Mouse (Mus musculus): ENCODE results near the gene Cfdp1.
A peak's percentile ranks its signal among the peaks of the same experiment; 100 is the strongest.

Gene Cfdp1

DNA sequence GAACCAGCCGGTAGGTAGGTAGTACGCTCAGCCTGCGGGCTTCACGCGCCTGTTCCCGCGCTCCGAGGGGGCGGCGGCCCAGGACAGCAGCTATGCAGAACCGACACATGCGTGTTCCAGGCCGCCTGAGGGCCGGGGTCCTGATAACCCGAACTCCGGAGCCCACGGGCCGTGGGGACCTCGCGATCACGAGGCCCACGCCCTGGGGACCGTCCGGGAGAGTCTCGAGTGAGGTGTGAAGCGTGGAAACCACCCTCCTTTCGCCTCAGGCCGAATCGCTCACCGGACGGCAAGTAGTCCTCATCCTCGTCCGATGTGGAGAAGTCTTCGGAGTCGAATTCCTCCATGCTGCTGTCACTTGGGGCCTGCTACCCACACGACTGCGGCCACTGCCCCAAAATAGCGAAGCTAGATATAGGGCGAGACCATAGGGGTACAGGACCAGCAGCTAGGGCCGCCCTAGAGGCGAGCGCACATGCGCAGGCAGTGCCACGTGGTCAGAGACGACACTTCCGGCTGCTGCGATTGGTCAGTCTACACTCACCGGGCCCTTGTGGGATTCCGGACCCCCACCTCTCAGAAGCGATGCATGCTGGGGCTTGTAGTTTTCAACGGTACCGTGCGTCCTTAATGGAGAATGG lies at the start of gene Cfdp1:
Cfdp1 (minus strand) TSS at position 431 of the 641 bp plus-strand sequence.
- peak; percentile 98 for DNase-seq (ENCODE audit: low read depth, low spot score)

DNA sequence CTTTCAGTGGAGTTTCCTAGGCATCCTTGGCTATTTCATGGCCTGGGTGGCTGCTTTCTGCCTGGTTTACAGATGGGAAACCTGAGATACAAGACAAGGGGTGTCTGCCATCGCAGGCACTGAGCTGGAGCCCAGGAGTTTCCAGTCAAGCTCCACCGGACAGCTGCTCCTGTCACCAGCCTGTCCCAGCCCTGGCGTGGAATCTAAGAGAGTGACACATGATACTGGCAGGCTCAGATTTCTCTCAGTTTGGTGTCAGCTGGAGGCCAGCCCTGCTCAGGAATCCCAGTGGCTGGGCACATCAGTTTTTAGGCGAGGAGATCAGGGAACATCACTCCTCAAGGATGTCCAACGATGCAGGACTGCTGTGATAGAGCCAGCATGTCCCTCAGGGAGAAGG lies 48.0 kb upstream of the Cfdp1 start:
- DNase-seq (ENCODE audit: low read depth, low spot score), result no peak

DNA sequence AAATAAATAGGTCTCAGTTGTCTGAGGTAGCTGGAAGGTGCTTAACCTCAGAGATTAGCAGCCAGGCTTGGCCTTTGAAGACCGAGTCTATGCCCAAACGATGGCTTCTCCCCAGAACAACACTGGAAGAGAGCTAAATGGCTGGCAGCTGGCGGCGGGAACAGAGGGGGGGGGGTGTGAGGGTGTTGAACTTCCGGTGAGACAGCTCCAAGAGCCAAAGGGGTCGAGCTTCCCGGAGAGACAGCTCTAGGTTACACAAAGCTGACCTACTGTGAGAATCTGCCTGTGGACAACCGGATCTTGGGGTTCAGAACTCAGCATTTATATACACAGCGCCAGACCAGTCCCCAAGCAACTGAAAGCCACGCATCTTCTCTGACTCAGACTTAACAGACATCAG lies 44.5 kb upstream of the Cfdp1 start:
- DNase-seq (ENCODE audit: low read depth, low spot score), result no peak

DNA sequence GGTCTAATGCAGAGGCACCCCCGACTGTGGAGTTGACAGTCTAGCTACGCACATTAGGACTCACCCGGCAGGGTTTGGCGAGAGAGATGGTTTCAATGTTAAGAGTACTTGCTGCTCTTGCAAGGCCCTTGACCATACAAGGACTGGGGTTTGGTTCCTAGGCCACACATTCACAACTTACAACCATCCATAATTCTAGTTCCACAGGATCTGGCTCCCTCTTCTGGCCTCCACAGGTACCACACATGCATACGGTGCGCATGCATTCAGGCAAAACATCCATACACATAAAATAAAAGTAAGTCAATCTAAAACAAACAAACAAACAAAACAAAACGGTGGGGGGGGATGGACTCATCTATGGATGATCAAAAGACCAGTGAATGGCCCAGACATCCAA lies 40.9 kb upstream of the Cfdp1 start:
- DNase-seq (ENCODE audit: low read depth, low spot score), result no peak

DNA sequence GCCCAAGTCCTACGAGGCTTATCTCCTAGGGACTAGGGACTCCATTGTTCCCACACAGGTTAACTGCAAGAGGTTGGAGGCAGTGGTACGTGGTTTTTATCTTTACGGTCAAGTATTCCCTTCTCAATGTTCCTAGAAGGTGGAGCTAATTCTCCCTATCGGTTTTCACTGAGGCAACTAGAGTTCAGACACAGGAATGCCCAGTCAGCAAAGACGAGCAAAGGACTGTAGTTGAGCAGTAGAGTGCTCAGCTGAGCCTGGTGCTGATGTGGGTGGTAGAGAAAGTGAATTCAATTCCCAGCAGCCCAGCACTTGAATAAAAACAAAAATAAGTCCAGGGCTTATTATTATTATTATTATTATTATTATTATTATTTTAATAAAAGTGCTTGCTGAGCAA lies 38.5 kb upstream of the Cfdp1 start:
- no peak for DNase-seq (ENCODE audit: low read depth, low spot score)

DNA sequence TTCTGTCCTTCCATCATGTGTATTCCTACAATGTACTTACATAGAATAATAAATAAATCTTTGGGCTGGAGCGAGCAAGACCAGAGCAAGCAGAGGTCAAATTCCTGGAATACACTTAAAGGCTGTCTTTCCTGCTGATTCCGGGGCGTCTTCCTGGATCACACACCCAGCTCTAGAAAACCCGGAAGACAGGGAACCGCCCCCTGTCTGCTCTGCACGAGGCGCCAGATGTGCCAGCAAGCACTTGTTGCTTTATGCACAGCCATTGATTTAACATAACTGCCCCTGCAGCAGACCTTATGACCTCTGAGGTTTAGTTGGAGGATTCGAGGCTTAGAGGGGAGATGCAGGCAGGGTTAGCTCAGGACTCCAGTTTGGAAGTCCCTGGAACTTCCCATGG lies 37.9 kb upstream of the Cfdp1 start:
- DNase-seq (ENCODE audit: low read depth, low spot score), result no peak

DNA sequence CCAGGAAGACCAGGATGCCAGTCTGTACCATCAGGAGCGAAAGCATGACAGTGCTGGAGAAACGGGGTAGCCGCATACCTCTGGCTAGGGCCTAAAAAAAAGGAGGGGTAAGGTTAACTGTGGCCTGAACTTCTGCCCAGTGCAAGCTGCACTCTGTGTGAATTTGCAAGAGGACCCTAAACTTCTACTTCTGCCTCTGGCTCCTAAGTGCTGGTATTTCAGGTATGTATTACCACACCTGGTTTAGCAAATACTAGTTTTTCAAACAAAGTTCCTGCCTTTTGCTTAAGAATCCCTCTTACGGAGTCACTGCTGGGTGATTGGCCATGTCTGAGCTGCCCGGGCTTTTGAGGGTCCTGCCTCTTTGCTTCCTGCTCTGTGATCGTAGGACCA lies 36.8 kb upstream of the Cfdp1 start:
- no peak for DNase-seq (ENCODE audit: low read depth, low spot score)

DNA sequence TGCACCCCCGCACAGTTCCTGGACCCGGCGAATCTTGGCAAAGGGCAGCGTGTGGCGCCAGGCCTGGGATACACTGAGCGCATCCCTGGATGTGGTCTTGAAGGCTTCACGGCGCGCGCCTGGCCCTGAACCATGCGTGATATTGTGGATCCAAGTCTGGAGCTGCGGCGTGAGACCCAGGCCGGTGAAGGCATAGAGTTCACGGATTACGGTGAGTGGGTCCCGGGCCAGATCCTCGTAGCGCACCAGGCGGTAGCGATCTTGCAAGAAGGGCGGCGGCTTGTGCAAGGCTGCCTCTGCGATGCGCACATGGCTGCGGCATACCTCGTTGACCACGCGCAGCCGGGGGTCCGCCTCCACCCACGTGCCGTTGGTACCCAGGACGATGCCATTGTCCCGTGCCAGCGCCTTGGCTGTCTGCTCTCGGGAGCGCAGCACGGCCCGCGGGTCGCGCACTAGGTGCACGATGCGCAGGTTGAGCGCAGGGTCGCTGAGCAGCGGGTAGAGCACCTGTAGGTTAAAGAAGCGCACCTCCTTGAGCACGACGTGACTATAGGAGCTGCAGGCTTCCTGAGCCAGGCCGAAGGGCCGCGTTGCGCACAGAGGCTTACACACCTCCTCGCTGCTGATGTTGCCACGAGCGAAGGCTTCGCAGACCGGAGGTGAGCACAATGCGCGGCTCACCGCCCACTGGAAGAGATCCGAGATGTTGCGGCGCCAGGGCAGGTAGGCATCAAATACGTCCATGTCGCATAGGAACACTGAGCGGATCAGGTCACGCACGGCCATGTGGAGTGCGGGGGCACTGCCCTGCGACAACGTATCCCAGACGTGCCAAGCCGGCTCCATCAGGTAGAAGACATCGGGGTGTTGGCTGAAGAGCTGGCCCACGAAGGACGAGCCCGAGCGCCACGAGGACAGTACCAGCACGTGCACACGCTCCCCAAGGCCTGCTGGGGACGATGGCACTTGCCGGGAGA lies 36.1 kb upstream of the Cfdp1 start:
- DNase-seq (ENCODE audit: low read depth, low spot score), result peak; percentile 47

DNA sequence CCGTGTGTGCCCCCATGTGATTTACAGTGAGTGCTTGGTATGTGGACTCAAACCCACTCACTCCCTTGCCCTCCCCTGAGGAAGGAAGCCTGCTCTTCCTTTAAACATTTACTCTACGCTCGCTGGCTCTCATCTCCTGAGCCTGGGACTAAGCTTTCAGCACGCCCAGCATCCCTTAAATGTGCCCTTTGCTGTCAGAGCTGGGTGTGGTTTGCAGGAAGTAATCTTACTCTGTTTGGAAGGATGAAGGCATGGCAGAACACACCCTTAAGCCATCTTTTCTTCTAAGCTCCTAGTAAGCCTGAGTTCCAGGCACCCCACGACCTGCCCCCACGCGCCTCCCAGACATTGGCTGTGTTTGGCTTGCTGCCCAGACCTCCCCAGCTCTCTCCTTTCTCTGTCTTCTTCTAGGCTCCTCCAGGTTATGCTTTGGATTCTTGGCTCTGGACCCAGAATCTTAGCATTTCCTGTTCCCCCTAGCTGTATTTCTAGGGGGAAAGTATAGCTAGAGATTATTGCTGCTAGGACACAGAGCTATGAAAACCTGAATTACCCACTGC lies 34.1 kb upstream of the Cfdp1 start:
- peak; percentile 40 for DNase-seq (ENCODE audit: low read depth, low spot score)

DNA sequence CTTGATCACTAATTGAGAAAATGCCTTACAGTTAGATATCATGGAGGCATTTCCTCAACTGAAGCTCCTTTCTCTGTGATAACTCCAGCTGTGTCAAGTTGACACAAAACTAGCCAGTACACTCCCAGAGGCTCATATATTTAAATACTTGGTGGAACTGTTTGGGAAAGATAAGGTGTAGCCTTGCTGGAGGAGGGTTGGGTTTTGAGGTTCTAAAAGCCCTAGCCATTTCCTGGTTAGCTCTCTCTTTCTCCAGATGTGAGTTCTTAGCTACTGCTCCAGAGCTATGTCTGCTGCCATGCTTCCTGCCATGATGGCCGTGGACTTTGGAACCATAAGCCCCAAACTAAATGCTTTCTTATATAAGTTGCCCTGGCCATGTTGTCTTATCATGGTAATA lies 33.4 kb upstream of the Cfdp1 start:
- DNase-seq (ENCODE audit: low read depth, low spot score), result no peak

DNA sequence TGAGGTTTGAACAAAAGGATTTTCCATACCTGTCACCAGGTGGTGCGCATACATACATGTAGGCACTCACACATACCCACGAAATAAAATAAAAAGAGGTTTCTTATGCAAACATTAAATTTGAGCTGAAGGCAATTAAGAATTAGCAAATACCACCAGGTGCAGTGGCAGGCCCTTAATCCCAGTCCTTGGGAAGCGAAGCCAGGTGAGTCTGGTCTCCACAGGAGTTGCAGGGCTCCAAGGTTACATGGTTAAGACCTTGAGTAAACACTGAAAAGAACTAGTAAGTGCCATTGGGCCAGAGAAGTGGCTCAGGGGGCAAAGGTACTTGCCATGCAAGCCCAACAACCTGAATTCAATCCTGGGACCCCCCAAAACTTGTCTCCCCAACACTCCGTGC lies 29.5 kb upstream of the Cfdp1 start:
- DNase-seq (ENCODE audit: low read depth, low spot score), result no peak

DNA sequence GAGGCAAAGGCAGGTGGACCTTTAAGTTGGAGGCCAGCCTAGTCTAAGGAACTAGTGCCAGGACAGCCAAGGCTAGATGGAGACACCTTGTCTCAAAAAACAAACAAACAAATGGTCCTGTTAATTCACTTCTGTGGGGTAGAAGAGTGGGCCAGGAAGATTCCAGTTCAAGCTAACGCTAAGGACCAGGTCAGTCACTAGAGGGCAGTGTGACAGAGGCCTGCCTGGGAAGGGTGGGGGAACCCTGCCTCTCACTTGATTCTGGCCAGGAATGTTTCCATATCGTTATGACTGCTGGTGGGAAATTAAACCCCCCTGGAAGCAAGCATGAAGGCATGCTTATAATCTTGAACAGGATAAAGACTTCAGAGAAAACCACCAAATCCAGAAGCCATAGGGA lies 27.5 kb upstream of the Cfdp1 start:
- peak; percentile 79 for DNase-seq (ENCODE audit: low read depth, low spot score)

DNA sequence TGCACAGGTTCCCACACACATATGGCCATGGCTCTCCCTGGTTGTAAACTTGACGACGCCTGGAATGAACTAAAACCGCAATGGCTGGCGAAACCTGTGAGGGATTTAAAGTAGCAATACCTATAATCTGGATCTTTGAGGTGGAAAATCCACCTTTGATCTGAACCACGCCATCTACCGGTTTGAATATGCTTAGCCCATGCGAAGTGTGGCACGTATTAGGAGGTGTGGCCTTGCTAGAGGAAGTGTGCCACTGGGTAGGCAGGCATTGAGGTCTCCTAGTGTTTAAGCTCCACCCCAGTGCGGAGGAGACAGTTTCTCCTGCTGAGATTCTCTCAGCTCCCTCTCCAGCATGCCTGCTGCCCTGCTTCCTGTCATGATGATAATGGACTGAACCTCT lies 23.6 kb upstream of the Cfdp1 start:
- DNase-seq (ENCODE audit: low read depth, low spot score), result no peak

DNA sequence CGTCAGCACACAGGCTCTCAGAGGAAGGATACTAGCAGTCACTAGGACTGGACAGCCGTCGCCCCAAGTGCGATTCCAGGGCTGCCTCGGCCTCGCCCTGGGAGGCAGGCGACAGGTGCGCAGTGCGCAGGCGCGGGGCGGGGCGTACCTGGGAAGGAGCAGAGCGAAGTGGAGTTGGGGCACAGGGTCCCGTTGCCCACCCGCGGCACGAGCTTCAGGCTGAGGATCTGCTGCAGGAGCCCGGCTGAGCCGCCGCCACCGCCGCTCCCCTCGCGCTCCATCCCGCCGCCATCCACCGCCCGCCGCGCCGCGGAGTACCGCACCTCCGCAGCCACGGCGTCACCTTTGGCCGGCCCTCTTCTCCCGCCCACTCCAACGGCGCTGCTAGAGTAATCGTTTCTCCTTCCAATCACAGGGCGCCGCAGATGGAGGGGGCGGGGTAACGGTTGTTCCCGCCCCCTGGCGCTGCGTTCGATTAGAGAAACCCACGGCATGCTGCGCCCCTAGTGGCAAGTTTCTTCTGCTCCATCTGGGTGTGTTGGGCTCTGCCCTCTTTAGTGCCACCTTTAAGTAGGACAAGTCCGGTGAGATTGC lies 22.4 kb upstream of the Cfdp1 start, which contains the start of gene Tmem170:
Tmem170 (minus strand) TSS at position 396 of the 594 bp plus-strand sequence.
- DNase-seq (ENCODE audit: low read depth, low spot score), result peak; percentile 99

DNA sequence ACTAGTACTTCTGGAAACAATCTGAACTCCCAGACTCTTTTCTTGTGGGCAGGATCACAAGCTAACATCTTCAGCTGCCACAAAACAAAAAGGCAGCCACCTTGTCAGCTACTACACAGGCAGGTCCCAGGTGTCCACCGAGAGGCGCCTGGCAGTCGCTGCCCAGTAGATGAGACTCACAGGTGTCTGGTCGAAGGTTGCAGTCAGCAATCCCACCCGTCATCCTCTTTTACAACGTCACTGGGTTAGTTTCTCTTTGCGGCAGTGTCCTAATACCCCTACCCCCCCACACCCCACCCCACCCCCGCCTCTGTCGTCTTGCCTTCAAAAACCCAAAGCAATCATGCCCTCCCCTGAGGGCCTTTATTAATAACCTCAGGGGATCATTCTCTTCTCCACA lies 21.7 kb upstream of the Cfdp1 start:
- no peak for DNase-seq (ENCODE audit: low read depth, low spot score)

DNA sequence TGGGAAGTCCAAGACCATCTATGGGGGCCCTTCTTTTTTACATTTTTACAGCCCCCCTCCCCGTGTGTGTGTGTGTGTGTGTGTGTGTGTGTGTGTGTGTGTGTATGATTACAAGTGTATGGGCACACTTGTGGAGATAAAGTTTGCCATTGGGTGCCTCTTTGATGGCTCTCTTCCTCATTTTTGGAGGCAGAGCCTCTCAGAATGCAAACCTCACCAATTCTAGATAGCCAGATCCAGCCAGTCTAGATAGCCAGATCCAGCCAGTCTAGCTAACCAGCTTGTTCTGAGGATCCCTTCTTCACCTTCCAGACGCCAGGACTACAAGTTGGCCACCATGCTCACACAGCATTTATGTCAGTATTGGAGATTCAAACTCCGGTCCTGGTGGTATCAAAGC lies 17.2 kb upstream of the Cfdp1 start:
- no peak for DNase-seq (ENCODE audit: low read depth, low spot score)

DNA sequence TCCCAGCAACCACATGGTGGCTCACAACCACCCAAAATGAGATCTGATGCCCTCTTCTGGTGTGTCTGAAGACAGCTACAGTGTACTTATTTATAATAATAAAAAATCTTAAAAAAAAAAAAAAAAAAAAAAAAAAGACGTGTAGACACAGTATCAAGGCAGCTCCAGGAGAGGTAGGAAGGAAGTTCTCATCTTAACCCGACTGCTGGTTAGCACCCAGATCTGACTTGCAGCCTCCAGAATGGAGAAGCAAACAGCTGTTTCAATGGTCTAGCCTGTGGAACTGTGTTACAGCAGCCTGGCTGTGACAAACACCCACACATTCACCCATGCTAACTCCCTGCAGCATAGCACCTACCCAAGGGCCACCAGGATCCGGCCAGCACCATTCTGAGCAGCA lies 16.3 kb upstream of the Cfdp1 start:
- DNase-seq (ENCODE audit: low read depth, low spot score), result no peak

DNA sequence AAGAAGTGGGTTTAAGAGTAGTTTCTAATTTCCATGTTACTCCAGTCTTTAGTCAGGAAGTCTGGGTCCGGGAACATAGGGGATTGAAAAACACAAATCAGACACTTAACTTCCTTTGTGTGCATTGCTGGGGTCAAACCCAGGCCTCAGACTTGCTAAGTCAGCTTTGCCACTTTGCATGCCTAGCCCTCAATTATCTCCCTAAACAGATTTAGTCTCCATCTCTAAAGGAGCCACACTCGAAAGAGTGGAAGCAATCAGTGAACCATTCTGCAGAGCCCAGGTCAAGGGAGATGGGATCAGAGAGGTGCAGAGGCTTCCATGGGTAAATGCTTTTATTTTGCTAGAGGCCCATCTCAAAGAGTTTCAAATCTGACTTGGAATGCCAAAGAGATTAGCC lies 14.6 kb upstream of the Cfdp1 start:
- no peak for DNase-seq (ENCODE audit: low read depth, low spot score)

DNA sequence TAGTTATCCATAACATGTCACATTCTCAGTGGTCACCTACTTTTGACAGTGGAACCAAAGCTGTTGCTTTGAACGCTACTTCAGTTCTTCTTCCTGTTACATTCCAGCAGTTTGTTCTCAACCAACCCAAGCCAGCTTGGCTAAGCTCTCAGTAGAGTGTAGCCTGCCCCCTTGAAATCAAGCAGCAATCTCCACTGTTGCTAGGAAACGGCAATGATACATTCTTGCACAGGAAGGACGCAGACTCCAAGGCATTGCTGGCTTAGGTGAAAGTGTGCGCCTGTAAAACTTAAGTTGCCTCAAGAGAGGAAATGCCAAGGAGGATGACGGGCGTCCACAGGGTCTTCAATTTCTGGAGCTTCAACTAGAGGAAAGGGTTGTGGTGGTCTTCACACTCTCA lies 11.8 kb upstream of the Cfdp1 start:
- DNase-seq (ENCODE audit: low read depth, low spot score), result peak; percentile 64

DNA sequence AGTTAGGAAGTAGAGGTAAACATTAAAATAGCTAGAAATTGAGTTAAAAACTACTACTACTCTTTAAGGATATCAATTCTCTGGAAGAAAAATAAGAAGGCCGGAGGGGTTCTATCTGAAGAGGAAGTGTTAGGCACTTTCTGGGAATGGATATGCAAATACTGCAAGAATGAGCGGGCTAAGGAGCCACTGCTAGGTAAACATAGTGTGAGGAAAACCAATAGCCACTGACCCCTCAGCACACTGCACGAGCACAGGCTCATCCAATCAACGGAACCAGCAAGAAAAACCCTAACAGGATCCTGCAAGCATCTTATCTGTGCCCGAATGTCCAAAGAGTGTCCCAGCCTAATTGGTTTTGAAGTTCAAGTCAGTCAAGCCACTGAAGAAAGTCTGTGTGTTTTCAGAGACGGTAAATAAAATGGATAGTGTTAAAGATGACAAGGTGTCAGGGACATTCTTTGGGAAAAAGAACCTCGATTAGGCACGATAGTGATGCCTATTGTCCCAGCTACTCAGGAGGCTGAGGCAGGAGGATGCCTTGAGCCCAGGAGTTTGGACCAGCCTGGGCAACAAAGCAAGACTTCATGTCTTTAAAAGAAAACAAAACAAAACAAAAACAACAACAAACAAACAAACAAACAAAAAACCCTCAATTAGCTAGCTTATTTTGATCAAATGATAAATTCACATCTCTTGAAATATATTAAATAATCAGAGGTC lies 11.2 kb upstream of the Cfdp1 start:
- DNase-seq (ENCODE audit: low read depth, low spot score), result no peak

DNA sequence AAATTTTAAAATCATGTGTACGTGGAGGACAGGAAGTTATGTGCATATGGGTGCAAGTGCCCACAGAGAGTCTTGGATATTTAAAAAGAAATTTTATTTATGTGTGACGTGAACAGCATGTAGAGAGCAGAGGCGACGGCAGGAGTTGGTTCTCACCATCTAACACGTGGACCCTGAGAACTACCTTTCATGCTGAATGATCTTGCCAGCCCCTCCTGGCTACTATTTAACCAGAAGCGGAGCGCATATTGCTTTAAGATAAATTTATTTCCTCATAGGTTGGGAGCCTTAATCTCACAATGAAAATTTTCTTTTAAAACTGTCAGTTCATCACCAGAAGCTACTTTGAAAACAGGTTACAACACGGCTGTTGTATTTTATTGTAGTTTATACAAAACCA lies 10.6 kb upstream of the Cfdp1 start:
- no peak for DNase-seq (ENCODE audit: low read depth, low spot score)

DNA sequence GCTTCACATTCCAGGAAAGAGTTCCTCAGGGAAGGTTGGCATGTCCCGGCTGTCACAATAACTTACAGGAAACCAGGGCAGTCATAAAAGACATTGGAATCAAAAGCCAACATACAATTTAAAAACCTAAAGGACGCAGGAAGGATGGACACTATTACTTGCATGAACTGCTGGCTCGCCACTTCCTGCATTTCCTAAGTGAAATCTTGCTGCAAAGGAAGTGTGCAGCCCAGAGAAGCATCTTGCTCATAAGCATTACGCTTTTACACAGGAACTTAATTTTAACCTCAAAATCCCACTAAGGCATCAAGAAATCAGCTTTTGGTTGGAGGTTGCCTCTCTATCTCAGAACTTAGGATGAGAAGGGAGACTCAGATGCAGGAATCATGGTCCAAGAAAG lies 9.2 kb upstream of the Cfdp1 start:
- no peak for DNase-seq (ENCODE audit: low read depth, low spot score)
